Mouse (Mus musculus) kidney, adult 2 months (tissue): ENCODE measurements around the gene Ap5s1. TPM values are rescaled to one million over a fixed set of nuclear protein-coding genes. Genes with fewer than 3 reads are reported as not detected.

Experiments
- DNase-seq: peaks from one replicate; pipeline ENCODE4 v3.0.0; 2021
- H3K27ac ChIP-seq: fragments of 200-500 bp; 2 replicates; pipeline ENCODE4 v1.5.1; 2012; ENCODE audit warnings: low read depth, low read length, control low read depth, inconsistent platforms; ENCODE audit not compliant: insufficient read depth
- H3K27me3 ChIP-seq: fragments of 200-500 bp; replicated peaks from 2 replicates; pipeline ENCODE4 v1.6.1; 2012; ENCODE audit warnings: mild to moderate bottlenecking, moderate library complexity, low read length, inconsistent platforms; ENCODE audit not compliant: control insufficient read depth, insufficient read depth
- H3K36me3 ChIP-seq: fragments of 200-500 bp; 2 replicates; pipeline ENCODE4 v1.6.1; 2012; ENCODE audit warnings: mild to moderate bottlenecking, moderate library complexity, low read length, inconsistent platforms; ENCODE audit not compliant: control insufficient read depth, insufficient read depth
- H3K4me1 ChIP-seq: fragments of 200-500 bp; 2 replicates; pipeline ENCODE4 v1.6.1; 2011; ENCODE audit warnings: low read length; ENCODE audit not compliant: control insufficient read depth, insufficient read depth
- H3K4me3 ChIP-seq: fragments of 200-500 bp; 2 replicates; pipeline ENCODE4 v1.5.1; 2011; ENCODE audit warnings: mild to moderate bottlenecking, low read depth, low read length, control low read depth; ENCODE audit not compliant: insufficient read depth
- CTCF ChIP-seq: fragments of 200-500 bp; conservative IDR thresholded peaks from 2 replicates; pipeline ENCODE4 v1.5.1; 2011; ENCODE audit warnings: low read depth, mild to moderate bottlenecking, control low read depth, low read length, moderate library complexity, mixed read lengths; ENCODE audit not compliant: insufficient read depth, insufficient read length
- POLR2A ChIP-seq: fragments of 200-500 bp; IDR thresholded peaks from one replicate; pipeline ENCODE4 v1.6.1; 2011; ENCODE audit warnings: low read depth, low read length, control low read depth
- WGBS: fragments of 180-500 bp; shearing (Covaris S2); methylation state at CpG from one replicate; pipeline ENCODE4 v1.1.7; 2018; 5-methylcytosine and 5-hydroxymethylcytosine counted together
- polyA plus RNA-seq: library from polyadenylated mRNA; depleted of rRNA; stranded (reverse); fragments of >200 nt; gene quantifications from 2 replicates; pipeline ENCODE4 v1.2.3, GENCODE M21; 2012; rRNA removed

Ap5s1 gene
- polyA plus RNA-seq, 1 experiment = 48.5 TPM

DNA sequence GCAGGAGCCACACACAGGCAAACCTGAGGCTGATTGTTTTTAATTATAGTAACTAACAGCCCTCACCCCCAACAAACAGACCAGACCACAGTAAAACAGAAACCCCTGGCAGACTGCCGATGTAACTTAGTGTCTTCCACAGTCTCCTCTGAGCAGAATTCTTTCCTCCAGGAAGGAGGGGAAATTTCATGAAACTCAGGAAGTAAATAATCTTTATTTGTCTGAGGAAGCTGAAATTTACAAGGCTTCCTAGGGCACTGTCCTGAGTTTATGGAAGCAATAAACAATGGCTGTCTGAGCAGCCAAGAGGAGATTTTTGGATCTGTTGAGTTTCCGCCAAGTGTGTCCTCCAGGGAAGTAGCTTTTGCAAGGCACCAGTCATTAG, 47.4 kb downstream of the Ap5s1 start:
- TF ChIP-seq POLR2A = no peak
- TF ChIP-seq CTCF = no peak
- Histone ChIP-seq H3K27me3 (no peaks in the 10 kb centered on the region), H3K27ac (peak overlapping the region; percentile 75; the same call in 1 of the 2 replicates), H3K4me1 (peaks cover 7% of the 10 kb centered on the region; the same call in 1 of the 2 replicates), H3K4me3 (no peak overlapping the region), H3K36me3 (no peaks in the 10 kb centered on the region)
- WGBS = 31% methylated on average over 2 of the region's 2 CpGs
- peak; percentile 66 for DNase-seq

DNA sequence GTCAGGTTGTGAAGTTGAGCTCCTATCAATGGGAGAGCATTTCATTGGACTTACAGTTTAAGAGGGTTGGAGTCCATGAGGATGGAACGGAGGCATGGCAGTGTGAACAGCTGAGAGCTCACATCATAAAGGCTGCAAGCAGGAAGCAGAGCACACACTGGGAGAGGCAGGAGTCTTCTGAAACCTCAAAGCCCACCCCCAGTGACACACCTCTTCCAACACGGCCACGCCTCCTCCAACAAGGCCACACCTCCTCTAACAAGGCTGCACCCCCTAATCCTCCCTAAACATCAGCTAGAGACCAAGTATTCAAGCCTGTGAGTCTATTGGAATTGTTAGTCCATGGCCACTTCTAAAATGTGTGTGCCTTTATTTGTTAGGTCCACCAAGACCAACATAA, 48.9 kb downstream of the Ap5s1 start:
- no peaks in the 10 kb centered on the region for H3K36me3 ChIP-seq
- no peak overlapping the region for H3K27ac ChIP-seq
- no peak for DNase-seq
- H3K4me3 ChIP-seq = no peak overlapping the region
- WGBS = 66% methylated on average over 3 of the region's 3 CpGs
- H3K27me3 ChIP-seq = no peaks in the 10 kb centered on the region
- TF ChIP-seq CTCF (no peak), POLR2A (no peak)
- H3K4me1 ChIP-seq = peaks cover 7% of the 10 kb centered on the region; the same call in 1 of the 2 replicates

DNA sequence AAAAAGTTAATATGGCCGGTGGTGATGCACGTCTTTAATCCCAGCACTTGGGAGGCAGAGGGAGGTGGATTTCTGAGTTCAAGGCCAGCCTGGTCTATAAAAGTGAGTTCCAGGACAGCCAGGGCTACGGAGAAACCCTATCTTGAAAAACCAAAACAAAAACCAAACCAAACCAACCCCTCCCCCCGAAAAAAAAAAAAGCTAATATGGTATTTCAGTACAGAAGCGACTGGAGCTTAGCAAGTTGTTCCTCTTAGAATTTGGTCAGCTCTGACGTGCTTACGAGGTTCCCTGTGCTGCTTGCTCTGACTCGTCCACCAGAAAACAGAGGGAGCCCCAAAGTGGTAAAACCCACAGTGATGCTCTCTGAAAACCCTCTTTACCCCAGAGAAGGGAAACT, 51.8 kb downstream of the Ap5s1 start:
- 84% methylated on average over 8 of the region's 8 CpGs for WGBS
- TF ChIP-seq CTCF = no peak
- TF ChIP-seq POLR2A = no peak
- peaks cover 2% of the 10 kb centered on the region; the same call in 1 of the 2 replicates for H3K4me1 ChIP-seq
- no peak overlapping the region for H3K27ac ChIP-seq
- H3K4me3 ChIP-seq = no peak overlapping the region
- no peaks in the 10 kb centered on the region for H3K36me3 ChIP-seq
- no peaks in the 10 kb centered on the region for H3K27me3 ChIP-seq
- DNase-seq = no peak

DNA sequence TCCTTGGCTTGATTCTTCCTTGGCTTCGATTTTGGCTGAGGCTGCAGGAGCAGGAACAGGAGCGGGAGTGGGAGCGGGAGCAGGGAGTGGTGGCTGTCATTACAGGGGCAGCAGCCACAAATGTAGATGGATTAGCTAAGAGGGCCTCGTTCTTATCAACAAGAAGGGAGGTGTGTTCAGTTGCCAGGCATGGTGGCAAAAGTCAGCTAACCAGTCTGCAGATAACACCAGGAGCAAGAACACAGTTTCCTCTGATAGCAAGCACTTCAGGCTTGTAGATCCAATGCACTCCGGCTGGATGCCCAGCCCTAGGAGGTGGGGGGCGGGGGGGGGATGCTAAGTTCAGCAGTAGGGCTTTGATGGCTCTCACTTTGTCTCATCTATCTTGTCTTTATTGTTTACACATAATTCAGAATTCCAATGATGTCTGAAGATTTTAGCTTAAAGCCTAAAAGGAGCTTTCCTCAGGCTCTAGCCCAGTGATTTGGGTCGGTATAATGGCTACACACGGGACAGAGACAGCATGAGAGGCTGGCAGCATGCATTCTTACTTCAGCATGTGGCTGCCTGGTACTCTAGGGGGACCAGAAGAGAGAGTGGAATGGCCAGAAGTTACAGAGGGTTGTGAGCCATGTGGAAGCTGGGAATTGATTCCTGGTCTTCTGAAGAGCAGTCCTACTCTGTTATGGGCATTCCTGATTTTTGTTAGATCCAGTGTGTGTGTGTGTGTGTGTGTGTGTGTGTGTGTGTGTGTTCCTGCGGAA, 53.8 kb downstream of the Ap5s1 start:
- Histone ChIP-seq H3K4me1 (peaks cover 2% of the 10 kb centered on the region; the same call in 1 of the 2 replicates), H3K27me3 (no peaks in the 10 kb centered on the region), H3K27ac (no peak overlapping the region), H3K4me3 (no peak overlapping the region), H3K36me3 (no peaks in the 10 kb centered on the region)
- 76% methylated on average over 9 of the region's 9 CpGs for WGBS
- no peak for DNase-seq
- no peak for TF ChIP-seq POLR2A
- TF ChIP-seq CTCF = no peak

DNA sequence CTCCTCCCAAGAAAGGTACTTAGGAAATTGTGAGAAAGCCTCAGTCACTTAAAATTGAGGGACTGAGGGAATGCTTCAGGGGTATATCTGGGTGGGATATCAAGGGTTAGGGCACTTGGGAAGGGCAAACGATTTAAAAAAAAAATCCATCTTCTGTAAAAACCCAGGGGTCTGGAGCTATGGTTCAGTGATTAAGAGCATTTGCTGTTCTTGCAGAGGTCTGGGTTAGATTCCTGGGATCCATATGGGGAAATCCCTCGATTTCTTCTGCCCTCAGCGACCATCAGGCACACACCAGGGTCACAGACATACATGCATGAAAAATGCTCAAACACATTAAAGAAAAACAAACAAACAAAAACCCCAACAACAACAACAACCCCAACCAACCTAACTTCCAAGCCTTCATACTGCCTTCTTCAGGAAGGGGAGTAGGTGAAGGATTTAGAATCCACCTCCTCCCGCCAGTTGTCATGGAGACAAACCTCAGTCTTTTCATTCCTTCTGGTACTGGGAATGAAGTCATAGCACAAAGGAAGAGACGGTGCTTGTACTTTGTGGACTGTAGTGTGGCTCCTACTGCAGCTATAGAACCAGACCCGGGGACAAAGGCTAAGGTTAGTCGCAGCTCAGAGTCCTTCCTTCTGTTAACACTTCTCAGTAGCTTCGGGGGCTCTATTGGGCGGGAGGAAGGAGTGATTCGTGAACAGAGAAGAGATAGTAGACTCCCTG, 54.8 kb downstream of the Ap5s1 start:
- WGBS = 6% methylated on average over 10 of the region's 10 CpGs
- no peak for DNase-seq
- peaks cover 2% of the 10 kb centered on the region; the same call in 1 of the 2 replicates for H3K4me1 ChIP-seq
- H3K27ac ChIP-seq = peak overlapping the region; percentile 71
- no peak for TF ChIP-seq POLR2A
- TF ChIP-seq CTCF = no peak
- H3K36me3 ChIP-seq = no peaks in the 10 kb centered on the region
- peak overlapping the region; percentile 66 for H3K4me3 ChIP-seq
- H3K27me3 ChIP-seq = no peaks in the 10 kb centered on the region

DNA sequence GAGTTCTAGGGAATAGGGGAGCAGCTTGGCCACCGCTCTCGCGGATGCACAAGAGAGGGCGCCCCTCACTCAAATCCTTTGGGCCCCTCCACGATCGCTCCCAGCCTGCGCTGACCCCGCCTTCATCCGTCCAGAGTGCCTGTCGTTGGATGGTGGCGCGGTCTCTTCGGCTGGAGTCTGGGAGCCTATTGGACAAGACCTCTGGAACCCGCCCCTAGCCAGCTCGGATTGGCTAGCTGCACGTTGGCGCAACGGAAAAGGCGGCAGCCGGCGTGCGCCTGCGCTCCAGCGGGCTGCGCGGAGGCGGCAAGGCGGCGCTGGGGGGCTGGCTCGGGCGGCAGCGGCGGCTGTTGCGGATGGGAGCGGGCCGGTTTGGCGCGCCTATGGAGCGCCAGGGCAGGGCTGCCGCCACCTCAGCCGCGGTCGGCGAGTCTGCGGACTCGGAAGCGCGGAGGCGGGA, 55.4 kb downstream of the Ap5s1 start, which contains the start of gene Pank2:
TSS of gene Pank2 (plus strand) at position 283 of the 460 bp plus-strand sequence.
- under 1% methylated on average over 49 of the region's 49 CpGs for WGBS
- H3K27ac ChIP-seq = peak within 1 kb of the TSS; percentile 91
- TF ChIP-seq POLR2A = no peak
- TF ChIP-seq CTCF = no peak
- peak within 1 kb of the TSS; percentile 81 for H3K4me3 ChIP-seq
- peak; percentile 99 for DNase-seq
- H3K4me1 ChIP-seq = peaks cover 2% of the 10 kb centered on the region; the same call in 1 of the 2 replicates
- H3K36me3 ChIP-seq = no peaks in the 10 kb centered on the region
- H3K27me3 ChIP-seq = no peaks in the 10 kb centered on the region

Other genes starting within 250 kb of the Ap5s1 start
- gene Gfra4, start 164.0 kb upstream of the Ap5s1 start, polyA plus RNA-seq = 7.1 and 7.2 TPM in 2 replicates
- gene Adam33, start 143.3 kb upstream of the Ap5s1 start, polyA plus RNA-seq = 3.3 and 4.1 TPM in 2 replicates
- 1.5 and 7.5 TPM in 2 replicates for gene Siglec1, start 120.3 kb upstream of the Ap5s1 start, polyA plus RNA-seq
- gene Hspa12b, start 79.8 kb upstream of the Ap5s1 start, polyA plus RNA-seq = 7.8 and 8.4 TPM in 2 replicates
- gene Gm11037, start 73.6 kb upstream of the Ap5s1 start, polyA plus RNA-seq = not detected in 2 replicates
- 107 and 112 TPM in 2 replicates for gene 1700037H04Rik, start 47.0 kb upstream of the Ap5s1 start, polyA plus RNA-seq
- 95.3 and 105 TPM in 2 replicates for gene Cenpb, start 27.0 kb upstream of the Ap5s1 start, polyA plus RNA-seq
- gene Cdc25b, start 20.1 kb upstream of the Ap5s1 start, polyA plus RNA-seq = 12.9 TPM in 2 replicates
- gene Spef1, start 19.8 kb upstream of the Ap5s1 start, polyA plus RNA-seq = 4.6 and 5.2 TPM in 2 replicates
- 119 and 142 TPM in 2 replicates for gene Mavs, start 27.0 kb downstream of the Ap5s1 start, polyA plus RNA-seq
- gene Pank2, start 55.4 kb downstream of the Ap5s1 start, polyA plus RNA-seq = 13.0 and 13.8 TPM in 2 replicates
- 18.2 and 26.0 TPM in 2 replicates for gene Rnf24, start 145.8 kb downstream of the Ap5s1 start, polyA plus RNA-seq